Mouse (Mus musculus) kidney, embryonic 14.5 days (tissue): ENCODE measurements around the gene Zdhhc1. TPM values are rescaled to one million over a fixed set of nuclear protein-coding genes. Genes with fewer than 3 reads are reported as not detected.

Source experiments
- ATAC-seq: fragments of 200-750 bp; cut with Nextera tagmentation; 2 replicates; pipeline ENCODE4 v1.8.0; 2017; ENCODE audit warnings: moderate number of reproducible peaks, mild to moderate bottlenecking, moderate TSS enrichment, moderate library complexity; ENCODE audit not compliant: low FRiP score, low TSS enrichment
- H3K27ac ChIP-seq: fragments of 300-500 bp; sonication (generic); 2 replicates; pipeline ENCODE4 v1.5.1; 2014; ENCODE audit warnings: low read depth, mild to moderate bottlenecking, low read length, moderate library complexity, mixed read lengths
- H3K27me3 ChIP-seq: fragments of 300-500 bp; sonication (generic); 2 replicates; pipeline ENCODE4 v1.6.1; 2014; ENCODE audit warnings: mild to moderate bottlenecking, low read length; ENCODE audit not compliant: control insufficient read depth, insufficient read depth
- H3K36me3 ChIP-seq: fragments of 300-500 bp; sonication (generic); 2 replicates; pipeline ENCODE4 v1.6.1; 2014; ENCODE audit warnings: low read length, mixed read lengths; ENCODE audit not compliant: control insufficient read depth, insufficient read depth
- H3K4me1 ChIP-seq: fragments of 300-500 bp; sonication (generic); 2 replicates; pipeline ENCODE4 v1.6.1; 2014; ENCODE audit warnings: low read length, mixed read lengths; ENCODE audit not compliant: control insufficient read depth, insufficient read depth
- H3K4me2 ChIP-seq: fragments of 300-500 bp; sonication (generic); replicated peaks from 2 replicates; pipeline ENCODE4 v1.6.1; 2014; ENCODE audit warnings: low read depth, mild to moderate bottlenecking, low read length
- H3K4me3 ChIP-seq: fragments of 300-500 bp; sonication (generic); 2 replicates; pipeline ENCODE4 v1.5.1; 2014; ENCODE audit warnings: mild to moderate bottlenecking, low read length
- H3K9ac ChIP-seq: fragments of 300-500 bp; sonication (generic); 2 replicates; pipeline ENCODE4 v1.6.1; 2014; ENCODE audit warnings: low read depth, mild to moderate bottlenecking, low read length, moderate library complexity
- H3K9me3 ChIP-seq: fragments of 300-500 bp; sonication (generic); 2 replicates; pipeline ENCODE4 v1.6.1; 2016; ENCODE audit warnings: low read length; ENCODE audit not compliant: control insufficient read depth
- WGBS: fragments of 180-500 bp; shearing (Covaris S2); extraction: QIAGEN DNeasy Blood & Tissue Kit; methylation state at CpG from one replicate; pipeline ENCODE4 v1.1.7; 2014; 5-methylcytosine and 5-hydroxymethylcytosine counted together
- polyA plus RNA-seq: library from polyadenylated mRNA; unstranded; fragments of >200 nt; fragmentation: Nextera tagmentation; extraction: Ambion mirVana; gene quantifications from 2 replicates; pipeline ENCODE4 v1.2.1, GENCODE M21; 2014

Zdhhc1 gene
- polyA plus RNA-seq, 1 experiment from 2014 or later, result 37.3 TPM

GRCm38 (mm10) chr8:105466246-105466645 lies 30.5 kb downstream of the Zdhhc1 start:
- WGBS, result 82% methylated on average over 6 of the region's 6 CpGs
- Histone ChIP-seq H3K4me3 (no peak overlapping the region), H3K9me3 (no peaks in the 10 kb centered on the region), H3K36me3 (no peaks in the 10 kb centered on the region), H3K9ac (no peak overlapping the region), H3K4me2 (no peak overlapping the region), H3K27ac (no peak overlapping the region), H3K27me3 (no peaks in the 10 kb centered on the region), H3K4me1 (peaks cover 10% of the 10 kb centered on the region)
- ATAC-seq, result no peak

- Histone ChIP-seq H3K4me1 (no peaks in the 10 kb centered on the region), H3K9me3 (no peaks in the 10 kb centered on the region), H3K27me3 (no peaks in the 10 kb centered on the region), H3K4me3 (no peak overlapping the region), H3K9ac (no peak overlapping the region), H3K27ac (no peak overlapping the region), H3K36me3 (no peaks in the 10 kb centered on the region), H3K4me2 (no peak overlapping the region)
- WGBS, result 80% methylated on average over 7 of the region's 7 CpGs
- no peak for ATAC-seq
These were observed 32.1 kb downstream of the Zdhhc1 start for GRCm38 (mm10) chr8:105464595-105464994.

- Histone ChIP-seq H3K9ac (no peak overlapping the region), H3K27me3 (no peaks in the 10 kb centered on the region), H3K27ac (no peak overlapping the region), H3K4me3 (no peak overlapping the region), H3K4me1 (no peaks in the 10 kb centered on the region), H3K9me3 (no peaks in the 10 kb centered on the region), H3K4me2 (no peak overlapping the region), H3K36me3 (no peaks in the 10 kb centered on the region)
- WGBS, result 20% methylated on average over 13 of the region's 13 CpGs
- ATAC-seq, result 0 out of 2 replicates have a peak, but pooled peaks have one; percentile 33
These were observed 35.5 kb downstream of the Zdhhc1 start for GRCm38 (mm10) chr8:105461085-105461803.

- WGBS, result 61% methylated on average over 10 of the region's 10 CpGs
These were observed 41.5 kb downstream of the Zdhhc1 start for GRCm38 (mm10) chr8:105455218-105455617.

GRCm38 (mm10) chr8:105454088-105454487 lies 42.6 kb downstream of the Zdhhc1 start:
- Histone ChIP-seq H3K27ac (no peak overlapping the region), H3K9me3 (no peaks in the 10 kb centered on the region), H3K36me3 (no peaks in the 10 kb centered on the region), H3K4me2 (no peak overlapping the region), H3K27me3 (no peaks in the 10 kb centered on the region), H3K4me3 (no peak overlapping the region), H3K9ac (no peak overlapping the region), H3K4me1 (no peaks in the 10 kb centered on the region)
- no peak for ATAC-seq
- WGBS, result 57% methylated on average over 5 of the region's 5 CpGs

More at GRCm38 (mm10) chr8:105455218-105455617, 41.5 kb downstream of the Zdhhc1 start:
- H3K36me3 ChIP-seq, result no peaks in the 10 kb centered on the region
- H3K9me3 ChIP-seq, result no peaks in the 10 kb centered on the region
- H3K27ac ChIP-seq, result no peak overlapping the region
- no peak overlapping the region for H3K9ac ChIP-seq
- no peak for ATAC-seq
- no peaks in the 10 kb centered on the region for H3K4me1 ChIP-seq
- no peaks in the 10 kb centered on the region for H3K27me3 ChIP-seq
- no peak overlapping the region for H3K4me2 ChIP-seq
- no peak overlapping the region for H3K4me3 ChIP-seq

GRCm38 (mm10) chr8:105453296-105453695 lies 43.4 kb downstream of the Zdhhc1 start:
- Histone ChIP-seq H3K4me3 (no peak overlapping the region), H3K27me3 (no peaks in the 10 kb centered on the region), H3K36me3 (no peaks in the 10 kb centered on the region), H3K9me3 (no peaks in the 10 kb centered on the region), H3K4me1 (no peaks in the 10 kb centered on the region), H3K9ac (no peak overlapping the region), H3K27ac (0 out of 2 replicates have a peak overlapping the region, but pooled peaks have one; percentile 17), H3K4me2 (no peak overlapping the region)
- no peak for ATAC-seq
- 58% methylated on average over 5 of the region's 5 CpGs for WGBS

- ATAC-seq, result no peak
- Histone ChIP-seq H3K9me3 (no peaks in the 10 kb centered on the region), H3K4me2 (no peak overlapping the region), H3K4me1 (no peaks in the 10 kb centered on the region), H3K27me3 (no peaks in the 10 kb centered on the region), H3K9ac (no peak overlapping the region), H3K27ac (no peak overlapping the region), H3K36me3 (no peaks in the 10 kb centered on the region), H3K4me3 (no peak overlapping the region)
- 66% methylated on average over 15 of the region's 15 CpGs for WGBS
These were observed 44.6 kb downstream of the Zdhhc1 start for GRCm38 (mm10) chr8:105451903-105452603.

GRCm38 (mm10) chr8:105450977-105451376 lies 45.7 kb downstream of the Zdhhc1 start:
- Histone ChIP-seq H3K4me1 (no peaks in the 10 kb centered on the region), H3K27ac (no peak overlapping the region), H3K27me3 (no peaks in the 10 kb centered on the region), H3K4me2 (no peak overlapping the region), H3K9ac (no peak overlapping the region), H3K4me3 (no peak overlapping the region), H3K9me3 (no peaks in the 10 kb centered on the region), H3K36me3 (no peaks in the 10 kb centered on the region)
- WGBS, result 87% methylated on average over 1 of the region's 1 CpGs
- no peak for ATAC-seq

- WGBS, result 90% methylated on average over 5 of the region's 5 CpGs
- H3K4me2 ChIP-seq, result no peak overlapping the region
- H3K4me1 ChIP-seq, result no peaks in the 10 kb centered on the region
- no peak overlapping the region for H3K27ac ChIP-seq
- H3K4me3 ChIP-seq, result no peak overlapping the region
- H3K9ac ChIP-seq, result no peak overlapping the region
- no peak for ATAC-seq
- H3K36me3 ChIP-seq, result no peaks in the 10 kb centered on the region
- no peaks in the 10 kb centered on the region for H3K27me3 ChIP-seq
- no peaks in the 10 kb centered on the region for H3K9me3 ChIP-seq
These were observed 48.1 kb downstream of the Zdhhc1 start for GRCm38 (mm10) chr8:105448596-105448995.
